In genomic region chr10:113592126-113592525, GRCm38 (mm10) we compare ENCODE assay signal across 21 mouse cellular contexts.
"Had no signal": no experiment of that assay in that cellular context is flagged by ENCODE, and none has a peak within 500 bp of the region (broad histone marks: within the 10 kb centered on the region; RNA-seq: fewer than 3 reads in every experiment).

No protein-coding gene starts in this region.

- H3K27ac ChIP-seq: kidney, embryonic 15.5 days; limb, embryonic 10.5 days; limb, embryonic 13.5 days; liver, embryonic 12.5 days; liver, embryonic 15.5 days; lung, embryonic 15.5 days; stomach, postnatal 0 days had no signal

- H3K27me3 ChIP-seq: kidney, embryonic 15.5 days; limb, embryonic 13.5 days; liver, embryonic 12.5 days; liver, embryonic 15.5 days; lung, embryonic 15.5 days; megakaryocyte, embryonic 14.5 days had no signal

- H3K4me3 ChIP-seq: kidney, embryonic 15.5 days; limb, embryonic 10.5 days; limb, embryonic 13.5 days; liver, embryonic 12.5 days; liver, embryonic 15.5 days; lung, embryonic 15.5 days; megakaryocyte, embryonic 14.5 days had no signal

- H3K9me3 ChIP-seq: kidney, embryonic 15.5 days; limb, embryonic 10.5 days; limb, embryonic 13.5 days; liver, embryonic 12.5 days; liver, embryonic 15.5 days; lung, embryonic 15.5 days; megakaryocyte, embryonic 14.5 days had no signal

- DNase-seq: kidney, adult 11 months; kidney, adult 8-10 months; kidney, postnatal 14 days; kidney, postnatal 4 days; liver; lung, adult 18-20 months; lung, postnatal 10 days; lung, postnatal 36 days; thymus, adult 2 months; thymus, postnatal 14 days; thymus, postnatal 4 days had no signal

- H3K36me3 ChIP-seq: kidney, embryonic 15.5 days; limb, embryonic 10.5 days; limb, embryonic 13.5 days; liver, embryonic 12.5 days; liver, embryonic 15.5 days; lung, embryonic 15.5 days had no signal

- H3K4me2 ChIP-seq: kidney, embryonic 15.5 days; limb, embryonic 13.5 days; liver, embryonic 12.5 days; liver, embryonic 15.5 days; lung, embryonic 15.5 days; midbrain, embryonic 11.5 days had no signal

- H3K4me1 ChIP-seq: kidney, embryonic 15.5 days; limb, embryonic 10.5 days; limb, embryonic 13.5 days; liver, embryonic 12.5 days; liver, embryonic 15.5 days; lung, embryonic 15.5 days; megakaryocyte, embryonic 14.5 days had no signal

- H3K9ac ChIP-seq: kidney, embryonic 15.5 days; limb, embryonic 13.5 days; liver, embryonic 12.5 days; liver, embryonic 15.5 days; lung, embryonic 15.5 days had no signal

- ATAC-seq: liver, embryonic 12.5 days; midbrain, embryonic 16.5 days had no signal
